Mouse (Mus musculus) brain, embryonic 14.5 days (tissue): ENCODE results near the gene Afdn. TPM values are rescaled to one million over a fixed set of nuclear protein-coding genes. Genes with fewer than 3 reads are reported as not detected.

Experiments
- DNase-seq: peaks from one replicate; pipeline ENCODE4 v3.0.0-alpha.2; 2011; ENCODE audit warnings: low read depth
- CTCF ChIP-seq: fragments of 200-500 bp; IDR thresholded peaks from 2 replicates; pipeline ENCODE4 v1.5.1; 2012; ENCODE audit warnings: inconsistent platforms, mild to moderate bottlenecking, moderate library complexity, borderline replicate concordance; ENCODE audit not compliant: insufficient read depth, insufficient read length; ENCODE audit errors: extremely low read depth
- POLR2A ChIP-seq: fragments of 200-500 bp; IDR thresholded peaks from 2 replicates; pipeline ENCODE4 v1.6.1; 2012; ENCODE audit warnings: mild to moderate bottlenecking, inconsistent platforms, borderline replicate concordance; ENCODE audit not compliant: poor library complexity, insufficient read depth, insufficient read length, severe bottlenecking; ENCODE audit errors: extremely low read depth
- polyA plus RNA-seq: library from polyadenylated mRNA; depleted of rRNA; stranded (reverse); fragments of >200 nt; gene quantifications from 2 replicates; pipeline ENCODE4 v1.2.3, GENCODE M21; 2012

Gene Afdn
- polyA plus RNA-seq, 1 experiment = 138 TPM

DNA sequence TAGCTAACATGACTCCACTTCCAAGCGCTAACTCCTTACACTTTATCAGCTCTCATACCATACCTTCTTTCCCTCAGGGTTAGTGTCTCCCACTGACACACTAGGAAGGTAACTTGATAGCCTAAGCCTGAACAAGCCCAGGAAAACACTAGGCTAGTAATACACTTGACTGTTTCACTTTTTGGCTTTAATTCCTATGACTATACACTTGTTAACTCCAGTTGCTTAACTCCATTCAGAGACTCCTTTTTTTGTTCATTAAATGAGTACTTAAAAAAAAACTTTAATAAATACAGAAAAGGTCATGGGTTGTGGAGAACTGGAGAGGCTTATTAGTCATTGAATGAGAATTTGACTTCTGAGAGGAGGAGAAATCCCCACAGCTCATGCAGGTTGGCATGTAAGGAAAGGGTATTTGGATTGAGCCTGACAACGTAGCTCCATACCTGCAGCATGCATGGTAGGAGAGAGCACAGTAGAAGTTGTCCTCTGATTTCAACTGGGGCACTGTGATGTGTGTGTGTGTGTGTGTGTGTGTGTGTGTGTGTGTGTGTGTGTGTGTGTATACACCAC is 42.6 kb downstream of the Afdn start:
- DNase-seq = no peak
- TF ChIP-seq POLR2A = no peak
- no peak for TF ChIP-seq CTCF

DNA sequence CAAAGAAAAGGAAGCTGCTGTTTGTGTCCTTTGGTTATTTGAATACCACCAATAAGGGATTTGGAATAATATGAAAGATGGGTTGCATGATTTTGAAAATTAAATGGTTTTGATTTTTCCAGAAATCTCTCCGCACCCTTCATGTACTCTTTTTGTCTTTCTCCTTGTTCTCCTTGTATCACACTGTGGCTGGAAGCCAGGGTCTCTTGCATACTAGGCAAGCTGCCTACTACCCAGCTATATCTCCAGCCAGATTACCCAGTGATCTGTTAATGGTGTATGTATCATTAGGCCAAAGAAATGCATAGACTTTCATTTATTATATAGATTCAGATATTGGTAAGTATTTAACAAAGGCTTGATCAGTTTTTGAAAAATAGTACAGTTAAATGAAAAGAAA is 45.7 kb downstream of the Afdn start:
- TF ChIP-seq CTCF = no peak
- no peak for TF ChIP-seq POLR2A
- DNase-seq = no peak

DNA sequence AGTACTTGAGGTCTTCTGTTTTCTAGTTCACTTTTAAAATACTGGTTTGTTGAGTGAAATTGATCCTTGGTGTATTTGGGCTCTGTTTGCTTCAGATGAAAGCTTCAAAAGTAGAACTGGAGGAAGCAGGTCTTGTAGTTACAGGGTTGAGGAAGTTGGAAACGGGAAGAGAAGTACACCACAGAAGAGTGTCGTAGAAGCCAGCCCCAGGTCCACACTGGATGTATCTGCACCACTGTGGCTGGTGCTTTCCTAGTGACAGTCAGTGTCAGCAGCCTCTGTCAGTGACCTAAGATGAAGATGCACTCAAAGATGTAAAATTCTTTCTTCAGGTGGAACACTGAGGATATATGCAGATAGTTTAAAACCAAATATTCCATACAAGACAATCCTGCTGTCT is 57.5 kb downstream of the Afdn start:
- TF ChIP-seq POLR2A (no peak), CTCF (no peak)
- no peak for DNase-seq

DNA sequence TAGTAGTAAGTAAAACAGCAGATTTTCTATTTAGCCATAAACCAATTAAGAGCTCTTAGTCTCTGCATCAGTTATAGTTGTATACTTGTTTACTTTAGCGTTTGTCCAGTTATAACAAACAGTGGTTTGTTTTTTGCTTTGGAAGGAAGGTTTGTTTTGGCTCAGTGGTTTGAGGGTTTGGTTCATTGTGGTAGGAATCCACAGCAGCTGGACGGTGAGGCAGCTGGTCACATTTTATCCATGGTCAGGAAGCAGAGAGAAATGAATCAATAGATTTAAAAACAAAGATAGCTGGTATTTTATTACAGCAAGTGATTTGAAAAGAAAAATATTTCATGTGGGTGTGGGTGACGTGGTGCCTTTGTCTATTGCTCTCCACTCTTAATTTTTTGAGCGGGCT is 59.0 kb downstream of the Afdn start:
- TF ChIP-seq CTCF (no peak), POLR2A (no peak)
- DNase-seq = no peak

DNA sequence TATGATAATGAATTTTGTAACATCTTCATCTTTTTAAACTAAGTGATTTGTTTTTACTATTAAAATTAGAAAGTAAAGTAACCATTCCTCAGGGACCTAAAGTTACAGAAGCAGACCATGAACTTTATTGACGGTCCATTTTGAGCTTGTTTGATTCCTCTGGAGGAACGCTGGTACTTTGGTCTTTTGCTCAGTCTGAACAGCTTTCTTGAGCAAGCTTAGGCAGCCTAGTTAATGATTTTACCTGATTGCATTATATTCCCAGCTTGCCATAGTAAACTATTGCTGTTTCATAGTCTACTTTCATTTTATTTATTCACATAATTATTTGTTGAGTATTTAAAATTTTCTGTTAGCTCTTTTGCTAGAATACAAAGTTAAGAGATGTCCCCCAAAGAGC is 60.3 kb downstream of the Afdn start:
- no peak for DNase-seq
- TF ChIP-seq CTCF (no peak), POLR2A (no peak)

- DNase-seq = no peak
- TF ChIP-seq CTCF (no peak), POLR2A (no peak)
Observed at GRCm38 (mm10) chr17:13825421-13825820, 65.1 kb downstream of the Afdn start.

DNA sequence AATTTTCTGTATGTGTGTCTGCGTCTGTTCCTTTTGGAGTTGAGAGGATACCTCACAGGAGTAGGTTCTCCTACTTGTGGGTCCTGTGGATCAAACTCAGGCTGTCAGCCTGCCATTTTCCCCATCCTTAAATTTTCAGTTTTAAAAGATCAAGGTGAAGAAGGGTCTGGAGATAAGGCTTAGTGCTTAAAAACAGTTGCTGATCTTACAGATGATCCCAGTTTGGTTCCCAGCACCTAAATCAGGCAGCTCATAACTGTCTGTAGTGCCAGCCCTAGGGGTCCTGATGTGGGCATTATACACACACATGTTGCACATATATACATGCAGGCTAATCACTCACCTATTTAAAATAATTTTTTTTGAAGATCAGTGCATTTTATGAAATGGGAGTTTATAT is 69.9 kb downstream of the Afdn start:
- no peak for DNase-seq
- TF ChIP-seq POLR2A (no peak), CTCF (no peak)

- peak; percentile 84 for DNase-seq
- TF ChIP-seq CTCF = peak; percentile 57
- no peak for TF ChIP-seq POLR2A
Observed at GRCm38 (mm10) chr17:13830636-13831341, 70.5 kb downstream of the Afdn start.

- TF ChIP-seq POLR2A (no peak), CTCF (peak; percentile 4; the same call in 1 of the 2 replicates)
- peak; percentile 62 for DNase-seq
Observed at GRCm38 (mm10) chr17:13835876-13836275, 75.5 kb downstream of the Afdn start.

- TF ChIP-seq POLR2A (no peak), CTCF (no peak)
- DNase-seq = no peak
Observed at GRCm38 (mm10) chr17:13850175-13850574, 89.8 kb downstream of the Afdn start.

- DNase-seq = peak; percentile 26
Observed at GRCm38 (mm10) chr17:13853883-13854282, 93.5 kb downstream of the Afdn start.

DNA sequence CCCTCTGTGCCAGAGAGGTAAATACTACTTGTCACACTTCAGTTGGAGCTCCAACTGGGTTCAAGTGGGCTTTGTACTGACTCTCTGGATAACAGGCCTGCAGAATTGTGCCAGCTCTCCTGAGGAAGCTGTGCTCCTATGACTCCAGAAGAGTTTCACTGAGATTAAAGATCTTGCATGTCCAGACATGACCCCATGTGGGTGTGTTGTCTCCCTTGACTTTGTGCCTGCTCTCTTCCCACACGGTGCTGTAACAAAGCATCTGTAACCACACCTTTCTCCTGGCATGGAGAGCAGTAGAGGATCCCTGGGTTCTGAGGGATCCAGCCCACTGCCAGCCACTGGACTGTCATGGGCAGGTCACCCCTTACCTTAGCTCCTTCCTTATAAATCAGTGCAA is 95.1 kb downstream of the Afdn start:
- DNase-seq = no peak
- TF ChIP-seq CTCF (no peak), POLR2A (no peak)

DNA sequence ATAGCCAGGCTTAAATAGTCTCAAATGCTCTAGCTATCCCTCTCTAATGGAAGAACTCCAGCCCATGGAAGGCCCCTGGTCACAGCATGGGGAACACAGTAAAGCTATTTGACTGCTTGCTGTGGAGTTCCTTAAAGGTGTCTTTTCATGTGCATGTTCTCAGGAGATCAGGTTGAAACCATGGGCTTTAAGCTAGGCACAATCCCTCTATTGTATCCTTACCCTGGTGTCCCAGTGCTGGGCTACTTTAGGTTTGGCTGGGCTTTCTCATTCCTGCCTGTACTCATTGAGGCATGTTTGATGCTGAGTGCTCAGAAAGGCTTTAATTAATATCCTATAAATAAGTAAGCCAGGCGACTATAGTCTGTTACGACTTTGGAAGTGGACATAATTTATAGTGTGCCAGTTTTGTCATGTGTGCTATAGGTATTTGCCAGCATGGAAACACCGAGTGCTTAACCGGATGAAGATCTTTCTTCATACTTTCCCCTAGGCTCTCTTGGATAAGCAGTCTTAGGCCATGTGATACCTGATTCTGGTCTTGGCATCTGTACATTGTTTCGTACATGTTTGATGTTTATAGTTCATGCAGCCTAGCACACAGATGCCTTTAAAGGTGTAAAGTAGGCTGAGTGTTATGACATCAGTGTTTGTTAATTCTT is 96.2 kb downstream of the Afdn start:
- no peak for DNase-seq
- TF ChIP-seq POLR2A = no peak
- no peak for TF ChIP-seq CTCF

GRCm38 (mm10) chr17:13865340-13865739 is 105.0 kb downstream of the Afdn start:
- no peak for TF ChIP-seq POLR2A
- no peak for TF ChIP-seq CTCF
- no peak for DNase-seq
